Mouse (Mus musculus) layer of hippocampus, adult 18-20 months (tissue): ENCODE data around the gene Tbx21. TPM values are rescaled to one million over a fixed set of nuclear protein-coding genes. Genes with fewer than 3 reads are reported as not detected.
A peak's percentile ranks its signal among the peaks of the same experiment; 100 is the strongest.

Experiments
- DNase-seq, 2 experiments: peaks; one replicate each; pipeline ENCODE4 v3.0.0; 2022; ENCODE audit warnings: low spot score in 2 of 2
- total RNA-seq, 2 experiments: library from RNA; stranded (reverse); gene quantifications; 2 replicates each; pipeline ENCODE4 v1.2.3; 2021

Gene Tbx21
- total RNA-seq, 2 experiments from 2014 or later, result 0.12 TPM; not detected in 1

DNA sequence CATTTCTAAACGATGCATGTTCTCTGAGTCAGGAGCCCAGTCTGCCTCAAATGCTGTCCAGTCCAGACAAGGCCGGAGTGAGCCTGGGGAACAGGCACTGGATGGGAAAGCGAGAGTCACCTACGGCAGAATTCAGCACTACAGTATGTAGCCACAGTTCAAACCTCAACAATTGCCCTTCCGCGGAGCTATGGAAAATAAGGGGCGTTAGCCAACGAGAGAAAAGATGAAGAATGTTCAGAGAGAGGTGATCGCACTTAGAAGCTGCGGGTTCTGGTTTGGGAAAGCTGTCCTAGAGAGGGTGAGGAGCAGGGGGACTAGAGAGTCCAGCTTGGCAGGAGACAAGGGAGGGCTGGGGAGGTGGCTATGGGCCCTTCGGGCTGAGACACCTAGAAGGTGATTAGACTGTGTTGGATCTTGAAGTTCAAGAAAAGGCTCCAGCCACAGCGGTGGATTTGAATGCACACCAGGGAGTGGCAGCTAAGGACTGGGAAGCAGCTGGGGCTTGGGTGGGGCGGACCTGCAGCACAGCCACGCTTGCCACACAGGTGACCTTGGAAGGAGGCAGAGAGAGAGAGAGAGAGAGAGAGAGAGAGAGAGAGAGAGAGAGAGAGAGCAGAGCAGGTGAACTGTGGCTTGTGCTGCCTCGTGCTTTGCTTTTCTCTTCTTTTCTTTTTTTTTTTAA is 30.2 kb downstream of the Tbx21 start:
- no peak for DNase-seq

DNA sequence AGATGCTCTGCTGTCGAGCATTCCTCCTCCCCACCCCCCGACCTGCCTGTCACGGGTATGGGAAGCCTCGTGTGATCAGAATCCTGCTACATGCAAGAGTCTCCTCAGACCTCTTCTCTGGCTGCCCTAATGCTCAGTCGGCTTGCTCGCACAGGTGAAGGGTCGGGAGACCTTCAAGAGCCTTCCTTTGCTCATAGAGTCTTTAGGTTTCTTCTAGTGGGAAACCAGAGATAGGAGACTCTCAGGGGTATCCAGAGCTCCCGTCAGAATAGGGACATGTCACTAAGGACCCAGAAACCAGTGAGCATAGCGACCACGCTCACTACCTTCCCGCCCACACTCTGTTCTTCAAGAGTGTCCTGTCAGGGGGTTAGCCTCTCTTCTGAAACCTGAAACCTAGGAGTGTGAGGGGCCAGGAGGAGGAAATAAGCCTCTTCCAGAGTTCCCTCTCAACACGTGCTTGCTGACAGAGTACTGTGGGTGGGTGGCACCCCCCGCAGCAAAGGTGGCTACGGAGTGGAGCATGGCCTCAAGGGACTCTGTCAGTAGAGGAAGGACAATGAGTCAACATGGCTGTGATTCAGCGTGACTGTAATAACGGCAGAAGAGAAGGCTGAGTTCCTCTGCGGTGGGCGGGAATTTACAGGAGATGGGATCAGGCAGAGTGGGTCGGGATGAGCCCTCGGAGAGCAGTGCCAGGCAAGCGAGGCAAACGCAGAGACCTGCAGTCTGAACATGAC is 31.6 kb downstream of the Tbx21 start:
- peak; percentile 45 to 65 for DNase-seq

DNA sequence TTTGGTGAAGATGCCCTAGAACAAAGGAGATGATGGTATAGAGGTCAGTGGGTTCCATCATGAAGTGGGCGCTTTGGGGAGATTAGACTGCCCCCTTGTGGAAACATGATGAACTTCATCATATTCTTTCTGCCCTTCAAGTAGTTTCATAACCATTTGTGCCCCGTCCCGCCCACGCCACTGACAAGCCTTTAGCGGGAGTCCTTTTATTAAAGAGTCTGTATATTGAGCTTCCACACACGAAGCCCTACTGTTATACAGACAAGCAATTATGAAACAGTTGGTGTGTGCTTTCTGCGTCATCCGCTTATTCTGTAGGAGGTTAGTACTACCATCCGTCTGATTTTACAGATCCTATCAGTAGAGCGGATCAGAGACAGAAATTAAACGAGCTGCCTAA is 32.2 kb downstream of the Tbx21 start:
- peak; percentile 39 to 81 for DNase-seq

GRCm38 (mm10) chr11:97080291-97080690 is 34.8 kb downstream of the Tbx21 start:
- DNase-seq, result no peak

- DNase-seq, result no peak
These were observed 36.4 kb downstream of the Tbx21 start for GRCm38 (mm10) chr11:97078751-97079150.

DNA sequence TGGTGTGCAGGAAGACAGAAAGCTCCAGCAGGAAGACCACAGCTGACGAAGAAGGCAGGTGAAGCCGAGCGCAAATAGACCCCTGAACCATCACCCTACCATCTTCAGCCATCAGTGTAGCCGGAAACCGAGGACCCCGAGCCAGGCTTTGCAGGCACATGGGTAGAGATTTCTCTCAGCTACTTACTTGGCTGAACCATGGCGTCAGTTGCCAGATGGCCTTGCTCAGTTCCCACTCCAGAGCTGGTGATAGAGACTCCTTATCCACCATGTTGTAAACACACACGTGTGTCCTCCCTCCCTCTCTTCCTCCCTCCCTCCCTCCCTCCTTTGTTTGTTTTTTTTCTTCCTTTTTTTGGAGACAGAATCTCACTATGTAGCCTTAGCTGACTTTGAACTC is 40.9 kb downstream of the Tbx21 start:
- DNase-seq, result no peak

DNA sequence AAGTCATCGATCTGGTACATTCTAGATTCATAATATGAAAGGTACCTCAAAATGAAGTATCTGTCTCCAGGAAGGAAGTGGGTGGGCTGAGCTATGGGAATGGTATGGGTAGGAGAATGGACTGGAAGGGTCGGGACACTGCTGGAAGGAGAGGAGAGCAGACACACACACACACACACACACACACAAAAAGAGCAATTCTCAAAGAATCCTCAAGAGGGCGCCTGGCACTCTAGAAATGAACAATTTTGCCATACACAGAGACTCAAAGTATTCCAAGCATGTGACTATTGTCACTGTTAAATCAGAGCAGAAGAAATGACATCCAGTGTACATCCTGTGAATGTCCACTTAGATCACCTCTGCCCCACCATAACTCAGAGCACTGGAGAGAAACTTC is 42.6 kb downstream of the Tbx21 start:
- peak; percentile 40 to 82 for DNase-seq

- no peak for DNase-seq
These were observed 44.0 kb downstream of the Tbx21 start for GRCm38 (mm10) chr11:97071129-97071528.

DNA sequence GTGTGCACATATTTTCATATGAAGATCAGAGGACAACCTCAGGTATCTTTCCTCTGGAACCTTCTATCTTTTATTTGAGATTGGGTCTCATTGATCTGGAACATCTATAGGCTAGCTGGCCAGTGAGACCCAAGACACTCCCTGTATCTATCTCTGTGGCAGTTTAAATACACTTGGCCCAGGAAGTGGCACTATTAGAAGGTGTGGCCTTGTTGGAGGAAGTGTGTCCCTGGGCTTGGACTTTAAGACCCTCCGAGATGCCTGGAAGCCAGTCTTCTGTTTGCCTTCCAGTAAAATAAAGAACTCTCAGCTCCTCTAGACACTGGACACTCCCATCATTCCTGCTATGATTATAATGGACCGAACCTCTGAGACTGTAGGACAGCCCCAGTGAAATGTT is 45.4 kb downstream of the Tbx21 start:
- DNase-seq, result no peak

GRCm38 (mm10) chr11:97069333-97069732 is 45.8 kb downstream of the Tbx21 start:
- DNase-seq, result no peak

DNA sequence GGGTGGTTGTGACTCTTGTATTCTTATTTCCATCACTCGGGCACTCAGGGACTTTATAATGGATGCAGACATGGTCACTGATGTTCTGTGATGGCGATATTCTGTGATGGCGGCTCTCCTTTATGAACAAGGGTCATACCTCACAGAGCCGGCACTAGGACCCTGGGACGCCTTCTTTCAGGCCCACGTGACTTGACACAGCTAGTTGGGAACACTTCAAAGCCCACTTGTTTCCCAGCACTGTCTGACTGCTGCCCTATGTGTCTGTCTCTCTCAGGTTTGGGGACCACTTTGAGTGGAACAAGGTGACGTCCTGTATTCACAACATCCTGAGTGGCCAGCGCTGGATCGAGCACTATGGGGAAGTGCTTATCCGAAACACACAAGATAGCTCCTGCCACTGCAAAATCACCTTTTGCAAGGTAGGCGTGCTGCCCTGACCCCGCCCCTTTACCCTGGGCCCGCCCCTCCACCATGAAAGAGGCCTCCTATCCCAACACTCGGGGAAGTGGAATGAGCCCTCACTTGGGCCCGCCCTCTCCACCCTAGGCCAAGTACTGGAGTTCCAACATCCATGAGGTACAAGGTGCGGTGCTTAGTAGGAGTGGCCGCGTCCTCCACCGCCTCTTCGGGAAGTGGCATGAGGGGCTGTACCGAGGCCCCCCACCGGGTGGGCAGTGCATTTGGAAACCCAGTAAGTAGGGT is 48.3 kb downstream of the Tbx21 start:
- no peak for DNase-seq

GRCm38 (mm10) chr11:97065538-97066295 is 49.4 kb downstream of the Tbx21 start:
- DNase-seq, result no peak

GRCm38 (mm10) chr11:97063921-97064295 is 51.2 kb downstream of the Tbx21 start:
- no peak for DNase-seq

DNA sequence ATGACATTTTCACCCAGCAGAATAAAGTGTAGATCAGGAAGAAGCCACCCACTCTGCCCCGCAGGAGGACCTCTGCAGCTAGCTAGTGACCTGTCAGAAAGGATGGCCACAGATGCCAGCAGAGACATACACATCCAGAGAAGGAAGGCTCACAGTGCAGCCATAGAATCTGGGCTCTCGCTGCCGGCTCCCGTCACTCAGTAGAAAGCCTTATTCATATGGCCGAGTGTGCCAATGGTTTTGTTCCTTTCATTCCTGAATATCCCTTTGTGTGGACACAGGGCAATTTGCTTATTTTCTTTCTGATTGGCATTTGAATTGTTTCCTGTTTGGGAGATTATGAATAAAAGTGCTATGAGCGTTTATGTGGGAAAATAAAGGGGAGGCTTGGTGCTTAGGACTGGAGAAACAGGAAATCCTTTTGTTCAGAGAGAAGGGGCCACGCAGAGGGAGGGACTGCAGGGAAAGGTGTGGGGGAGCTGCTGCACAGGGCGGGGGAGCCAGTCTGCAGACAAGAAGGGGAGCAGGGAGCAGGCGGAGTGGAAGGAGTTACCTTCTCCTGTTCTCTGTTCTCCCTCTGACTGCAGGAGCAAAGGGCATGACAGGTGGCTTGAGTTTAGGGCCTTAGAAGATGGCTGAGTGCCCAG is 51.7 kb downstream of the Tbx21 start:
- DNase-seq, result peak in 1 of 2 experiments; percentile 52

DNA sequence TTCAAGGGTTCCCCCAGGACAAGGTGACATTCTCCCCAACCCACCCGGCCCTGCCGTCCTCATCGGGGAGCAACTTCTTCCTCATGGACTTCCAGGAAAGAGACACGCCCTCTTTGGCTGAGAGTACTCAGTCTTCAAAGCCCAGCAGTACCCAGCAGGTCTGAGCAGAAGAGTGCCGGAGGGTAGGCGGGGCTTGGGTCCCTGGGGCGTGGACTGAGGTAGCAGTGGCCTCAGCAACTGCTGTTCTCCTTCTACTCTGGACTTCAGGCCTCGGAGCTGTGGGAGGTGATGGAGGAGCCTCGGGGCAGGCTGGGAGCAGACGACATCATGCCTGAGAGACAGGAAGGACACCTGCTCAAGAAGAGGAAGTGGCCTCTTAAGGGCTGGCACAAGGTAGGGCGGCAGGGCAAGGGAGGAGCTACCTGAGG is 62.9 kb downstream of the Tbx21 start:
- DNase-seq, result no peak

GRCm38 (mm10) chr11:97050944-97051586 is 64.1 kb downstream of the Tbx21 start:
- DNase-seq, result no peak

GRCm38 (mm10) chr11:97050216-97050943 is 64.8 kb downstream of the Tbx21 start, which contains the start of gene Osbpl7:
Osbpl7 (plus strand) TSS chr11:97050628.
- DNase-seq, result peak; percentile 81 to 82

DNA sequence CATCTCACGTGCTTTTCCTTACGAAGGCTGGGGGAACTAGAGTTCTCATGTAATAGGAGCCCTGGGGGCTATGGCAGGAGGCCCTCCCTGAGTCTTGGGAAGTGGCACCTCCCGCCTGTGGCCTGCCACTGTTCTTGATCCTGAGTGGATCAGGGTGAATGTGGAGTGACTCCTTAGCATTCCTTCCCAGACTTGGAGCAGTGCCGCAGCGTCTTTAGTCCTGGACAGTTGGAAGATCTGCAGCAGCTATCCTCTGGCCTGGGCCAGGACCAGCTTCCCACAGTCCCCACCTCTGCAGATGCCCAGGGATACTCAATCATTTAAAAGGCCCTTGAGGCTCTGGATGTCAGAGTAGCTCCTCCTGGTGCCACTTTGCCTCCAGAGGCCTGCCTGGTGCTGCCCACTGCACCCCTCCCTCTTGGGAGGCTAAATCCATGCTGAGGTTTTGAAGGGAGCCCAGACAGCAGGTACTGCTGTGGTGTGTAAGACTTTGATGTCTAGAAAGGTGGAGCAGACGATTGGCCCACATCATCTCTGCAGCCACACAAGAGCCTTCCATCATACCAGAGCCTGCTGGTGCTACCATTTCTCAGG is 65.5 kb downstream of the Tbx21 start:
- DNase-seq, result no peak

GRCm38 (mm10) chr11:97048090-97048650 is 67.0 kb downstream of the Tbx21 start:
- no peak for DNase-seq
